Mouse (Mus musculus): ENCODE measurements around the gene Ogfrl1. TPM values are rescaled to one million over a fixed set of nuclear protein-coding genes. Genes with fewer than 3 reads are reported as not detected.
"Not testable (repeated sequence)": the region's sequence is repeated elsewhere in the genome, so short reads cannot be mapped to it uniquely, and the experiment has no call there.

Gene Ogfrl1
- 1.6 TPM for polyA plus RNA-seq (2021)

DNA sequence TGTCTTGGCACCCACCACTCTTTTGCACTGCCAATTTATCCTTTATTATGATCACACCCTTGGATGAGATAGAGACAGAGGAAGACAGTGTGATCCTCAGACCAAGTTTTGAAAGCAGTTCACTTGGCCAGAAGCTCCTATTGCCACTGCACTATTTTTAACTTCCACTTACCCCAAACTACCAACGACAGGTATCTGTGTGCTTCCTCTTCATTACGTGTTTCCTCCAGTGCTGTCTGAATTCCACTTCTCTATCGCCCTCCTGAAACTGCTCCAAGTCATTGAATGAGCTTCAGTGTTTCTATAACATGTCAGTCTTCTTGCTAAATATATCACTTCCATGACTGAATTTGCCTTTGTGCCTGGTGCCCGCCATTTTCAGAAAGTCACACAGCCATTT, at the start of gene Ogfrl1:
Ogfrl1 (minus strand) TSS at position 150 of the 400 bp plus-strand sequence.
- ChIA-PET CTCF (no interaction called here), POLR2A (no interaction called here)
- ATAC-seq, result no peak
- DNase-seq (ENCODE audit: low read depth, low spot score), result no peak
- H3K27me3 ChIP-seq, result peaks cover 16% of the 10 kb centered on the region
- in situ Hi-C loops (cut with MboI; ENCODE audit: low pct_unique_long_range_greater_than_20kb), result no loop called here
- no peak for TF ChIP-seq CTCF (IDR thresholded peaks at IDR 0.05)

DNA sequence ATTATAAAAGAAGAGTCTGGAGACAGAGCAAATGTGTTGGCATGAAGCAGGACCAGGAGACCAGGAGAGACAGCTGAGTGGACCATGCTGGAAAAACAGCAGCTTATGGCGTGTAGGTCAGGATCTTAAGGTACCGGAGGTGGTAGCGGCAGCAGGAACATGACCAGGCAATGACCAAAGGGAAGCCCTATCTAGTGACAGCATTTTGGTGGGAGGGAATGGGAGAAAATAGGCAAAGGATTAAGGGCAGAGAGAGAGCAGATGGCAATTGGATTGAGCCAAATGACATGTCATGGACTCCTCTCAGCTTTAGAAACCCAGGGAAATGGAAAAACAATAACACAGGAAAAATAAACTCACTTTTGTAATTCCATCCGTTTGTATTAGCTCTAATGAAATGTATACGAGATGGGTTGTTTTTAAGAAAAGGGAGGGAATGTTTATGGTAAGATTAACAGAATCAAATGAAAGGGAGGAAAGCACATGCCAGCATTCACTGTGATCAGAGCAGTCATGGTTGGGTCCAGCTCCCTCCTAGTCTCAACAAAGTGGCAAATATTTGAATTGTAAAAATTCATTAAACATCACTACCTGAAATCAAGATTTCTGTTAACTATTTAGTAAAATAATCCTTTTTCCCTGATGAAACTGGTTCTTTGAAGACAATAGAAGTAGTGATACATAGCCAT, 48.3 kb upstream of the Ogfrl1 start:
- CTCF ChIA-PET, result no interaction called here
- ATAC-seq (no peak), DNase-seq (ENCODE audit: low read depth, low spot score) (no peak)
- POLR2A ChIA-PET, result no interaction called here
- TF ChIP-seq CTCF (IDR thresholded peaks at IDR 0.05), result no peak
- in situ Hi-C loops (cut with MboI; ENCODE audit: low pct_unique_long_range_greater_than_20kb), result no loop called here
- H3K27me3 ChIP-seq, result peaks cover 19% of the 10 kb centered on the region

DNA sequence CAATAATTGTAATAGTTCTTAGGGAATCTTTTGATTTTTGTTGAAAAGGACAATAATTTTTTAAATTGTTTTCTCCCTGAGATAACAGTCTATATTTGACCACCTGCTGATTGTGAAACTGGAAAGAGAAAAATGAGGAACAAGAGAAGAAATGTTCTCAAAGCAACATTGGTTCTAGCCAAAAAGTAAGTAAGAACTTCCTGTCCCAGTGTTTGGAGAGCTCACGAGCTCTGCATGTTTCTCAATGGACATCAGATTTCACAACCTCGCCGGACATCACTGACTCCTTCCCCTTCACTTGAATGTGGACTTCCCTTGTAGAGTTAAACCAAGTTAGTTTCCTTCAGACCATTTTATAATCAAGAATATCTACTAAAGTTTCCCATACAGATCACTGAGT, 36.0 kb upstream of the Ogfrl1 start:
- no peak for ATAC-seq
- in situ Hi-C loops (cut with MboI; ENCODE audit: low pct_unique_long_range_greater_than_20kb), result no loop called here
- no peak for TF ChIP-seq CTCF (IDR thresholded peaks at IDR 0.05)
- no peak for DNase-seq (ENCODE audit: low read depth, low spot score)
- POLR2A ChIA-PET, result no interaction called here
- CTCF ChIA-PET, result no interaction called here
- peaks cover 10% of the 10 kb centered on the region for H3K27me3 ChIP-seq

DNA sequence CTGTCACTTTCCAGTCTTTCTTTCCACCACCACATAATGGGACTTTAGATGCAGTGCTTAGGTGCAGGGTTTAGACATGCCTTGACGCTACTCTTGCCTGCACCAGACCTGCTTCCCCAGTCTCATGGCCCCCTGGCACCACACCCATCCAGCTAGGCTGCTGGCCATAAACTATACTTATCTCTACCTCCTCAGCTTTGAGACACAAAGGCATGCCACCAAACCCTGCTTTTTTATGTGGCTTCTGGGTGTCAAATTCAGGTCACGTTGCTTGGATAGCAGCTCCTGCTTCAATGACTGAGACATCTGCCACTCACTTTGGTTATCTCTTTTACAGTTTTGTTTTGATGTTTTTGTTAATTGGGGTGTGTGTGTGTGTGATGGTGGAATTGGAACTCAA, 28.9 kb upstream of the Ogfrl1 start:
- no peak for TF ChIP-seq CTCF (IDR thresholded peaks at IDR 0.05)
- ATAC-seq, result no peak
- no peak for DNase-seq (ENCODE audit: low read depth, low spot score)
- peaks cover 1% of the 10 kb centered on the region for H3K27me3 ChIP-seq
- ChIA-PET CTCF (no interaction called here), POLR2A (no interaction called here)
- in situ Hi-C loops (cut with MboI; ENCODE audit: low pct_unique_long_range_greater_than_20kb), result no loop called here

DNA sequence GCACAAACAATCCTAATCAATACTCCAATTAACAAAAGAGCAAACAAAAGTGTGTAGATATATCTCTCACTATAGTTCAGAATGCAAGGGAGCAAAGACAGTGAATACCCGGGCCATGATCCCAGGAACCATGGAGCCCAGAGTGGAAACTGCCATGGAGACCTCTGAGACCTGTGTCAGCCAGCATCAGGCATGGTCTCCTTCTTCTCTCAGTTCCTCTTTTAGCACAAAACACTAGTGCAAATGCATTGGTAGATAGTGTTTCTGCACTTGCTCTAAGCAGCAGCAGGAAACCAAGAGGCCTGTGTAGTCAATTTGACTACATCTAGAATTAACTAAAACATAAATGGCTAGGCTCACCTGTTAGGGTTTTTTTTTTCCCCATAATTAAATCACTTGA, 21.4 kb upstream of the Ogfrl1 start:
- in situ Hi-C loops (cut with MboI; ENCODE audit: low pct_unique_long_range_greater_than_20kb), result no loop called here
- ChIA-PET CTCF (no interaction called here), POLR2A (no interaction called here)
- TF ChIP-seq CTCF (IDR thresholded peaks at IDR 0.05), result no peak
- no peak for ATAC-seq
- peaks cover 5% of the 10 kb centered on the region for H3K27me3 ChIP-seq
- no peak for DNase-seq (ENCODE audit: low read depth, low spot score)

DNA sequence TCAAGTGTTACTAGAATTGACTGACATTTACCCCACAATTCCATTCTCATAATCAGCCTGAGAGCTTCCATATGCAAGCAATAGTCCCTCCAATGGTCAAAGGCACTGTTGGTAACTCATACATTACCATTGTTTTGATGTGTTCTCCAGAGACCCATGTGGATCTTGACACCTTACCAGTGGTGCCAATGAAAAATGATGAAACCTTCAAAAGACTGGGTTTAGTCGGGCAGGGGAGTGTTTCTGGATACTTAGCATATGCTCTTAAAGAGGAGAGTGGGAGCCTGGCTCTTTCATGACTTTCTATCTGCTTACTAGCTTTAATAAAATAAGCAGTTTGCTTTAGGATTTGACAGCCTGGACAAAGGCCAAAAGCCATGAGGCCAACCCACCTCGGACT, 20.5 kb upstream of the Ogfrl1 start:
- in situ Hi-C loops (cut with MboI; ENCODE audit: low pct_unique_long_range_greater_than_20kb), result no loop called here
- H3K27me3 ChIP-seq, result peaks cover 5% of the 10 kb centered on the region
- POLR2A ChIA-PET, result no interaction called here
- CTCF ChIA-PET, result interaction anchor here (1.0 kb wide), 1 partner anchor 11 kb away, joined by 3 read pairs; no protein-coding TSS in a partner anchor
- DNase-seq (ENCODE audit: low read depth, low spot score), result no peak
- no peak for ATAC-seq
- TF ChIP-seq CTCF (IDR thresholded peaks at IDR 0.05), result no peak

DNA sequence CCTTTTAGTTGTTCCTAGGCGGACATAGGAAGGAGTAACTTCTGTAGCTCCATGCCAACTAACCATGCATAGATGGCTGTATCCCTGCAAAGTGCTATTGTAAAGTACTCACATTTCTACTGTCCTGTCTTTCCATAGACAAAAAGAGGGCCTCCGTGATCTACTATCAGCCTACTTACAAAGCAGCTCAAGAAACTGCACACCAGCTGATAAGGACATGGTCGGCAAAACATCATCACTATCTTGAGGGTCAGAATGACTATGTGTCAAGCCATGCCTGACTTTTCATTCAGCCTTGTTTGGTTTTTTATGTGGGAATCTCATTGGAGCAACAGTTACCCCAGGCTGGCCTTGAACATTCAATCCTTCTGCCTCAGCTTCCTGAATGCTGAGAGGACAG, 20.0 kb upstream of the Ogfrl1 start:
- peaks cover 5% of the 10 kb centered on the region for H3K27me3 ChIP-seq
- in situ Hi-C loops (cut with MboI; ENCODE audit: low pct_unique_long_range_greater_than_20kb), result no loop called here
- ChIA-PET POLR2A (no interaction called here), CTCF (interaction anchor here (1.0 kb wide), 1 partner anchor 11 kb away, joined by 3 read pairs; no protein-coding TSS in a partner anchor)
- no peak for TF ChIP-seq CTCF (IDR thresholded peaks at IDR 0.05)
- DNase-seq (ENCODE audit: low read depth, low spot score) (no peak), ATAC-seq (no peak)

DNA sequence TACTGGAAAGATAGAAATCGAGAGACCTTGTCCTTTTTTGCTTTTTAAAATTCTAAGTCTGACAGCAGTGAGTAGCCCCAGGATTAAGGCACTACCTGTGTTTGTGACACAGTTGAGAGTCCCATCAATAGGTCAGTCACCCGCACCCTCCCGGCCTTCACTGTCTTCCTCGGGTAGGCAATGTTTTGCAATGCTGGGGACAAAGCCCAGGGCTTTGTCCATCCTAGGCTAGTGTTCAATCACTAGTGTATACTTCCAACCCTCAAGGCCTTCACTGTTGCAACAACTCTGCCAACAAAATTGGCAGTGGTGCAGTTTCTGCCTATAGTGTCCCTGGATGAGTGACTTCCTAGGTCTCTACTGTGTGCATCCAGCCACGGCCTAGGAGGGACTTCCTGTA, 14.0 kb upstream of the Ogfrl1 start:
- DNase-seq (ENCODE audit: low read depth, low spot score), result no peak

DNA sequence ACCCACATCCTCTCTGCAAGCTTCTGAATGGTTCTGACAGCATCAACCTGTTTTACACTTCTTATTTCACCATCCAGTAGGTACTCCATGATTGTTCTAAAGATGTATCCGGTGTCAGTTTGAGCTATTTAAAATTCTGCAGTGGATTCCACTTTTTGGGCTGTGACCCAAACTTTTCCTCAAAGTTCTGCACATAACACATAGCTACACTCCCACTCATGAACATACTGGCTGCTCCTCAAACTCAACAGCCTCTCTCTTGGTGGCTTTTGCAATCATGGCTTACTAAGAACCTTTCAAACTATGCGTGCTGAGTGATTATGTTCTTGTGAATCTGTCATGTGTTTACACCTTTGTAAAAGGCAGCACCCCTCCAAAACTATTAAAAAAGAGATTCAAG, 12.4 kb upstream of the Ogfrl1 start:
- H3K27me3 ChIP-seq, result peaks cover 7% of the 10 kb centered on the region
- DNase-seq (ENCODE audit: low read depth, low spot score), result no peak
- in situ Hi-C loops (cut with MboI; ENCODE audit: low pct_unique_long_range_greater_than_20kb), result no loop called here
- TF ChIP-seq CTCF (IDR thresholded peaks at IDR 0.05), result no peak
- ATAC-seq, result no peak
- POLR2A ChIA-PET, result interaction anchor here (0.9 kb wide), 1 partner anchor 20 kb away, joined by 3 read pairs; no protein-coding TSS in a partner anchor
- CTCF ChIA-PET, result no interaction called here

More for the DNA sequence above, 14.0 kb upstream of the Ogfrl1 start:
- ChIA-PET CTCF (no interaction called here), POLR2A (no interaction called here)
- peaks cover 11% of the 10 kb centered on the region for H3K27me3 ChIP-seq
- in situ Hi-C loops (cut with MboI; ENCODE audit: low pct_unique_long_range_greater_than_20kb), result no loop called here
- TF ChIP-seq CTCF (IDR thresholded peaks at IDR 0.05), result no peak
- no peak for ATAC-seq

DNA sequence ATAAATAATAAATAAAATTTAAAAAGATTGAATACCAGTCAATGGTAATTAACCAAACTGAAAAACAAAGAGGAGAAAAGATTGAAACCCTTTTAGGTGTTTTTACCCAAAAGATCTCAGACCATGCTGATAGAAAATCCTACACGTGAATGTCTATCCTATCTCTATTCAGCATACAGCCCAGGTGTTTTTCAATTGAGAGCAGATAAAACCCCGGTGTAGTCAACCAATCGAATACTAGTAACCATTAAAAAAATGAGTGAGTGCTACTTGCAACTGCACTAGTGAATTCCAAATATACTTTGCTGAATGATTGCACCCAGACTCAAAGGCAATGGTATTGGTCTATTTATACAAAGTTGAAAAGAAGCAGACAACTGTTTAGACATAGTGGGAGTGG, 4.8 kb upstream of the Ogfrl1 start:
- ChIA-PET CTCF (no interaction called here), POLR2A (no interaction called here)
- peaks cover 8% of the 10 kb centered on the region for H3K27me3 ChIP-seq
- in situ Hi-C loops (cut with MboI; ENCODE audit: low pct_unique_long_range_greater_than_20kb), result no loop called here
- no peak for TF ChIP-seq CTCF (IDR thresholded peaks at IDR 0.05)
- DNase-seq (ENCODE audit: low read depth, low spot score), result no peak
- ATAC-seq, result no peak

DNA sequence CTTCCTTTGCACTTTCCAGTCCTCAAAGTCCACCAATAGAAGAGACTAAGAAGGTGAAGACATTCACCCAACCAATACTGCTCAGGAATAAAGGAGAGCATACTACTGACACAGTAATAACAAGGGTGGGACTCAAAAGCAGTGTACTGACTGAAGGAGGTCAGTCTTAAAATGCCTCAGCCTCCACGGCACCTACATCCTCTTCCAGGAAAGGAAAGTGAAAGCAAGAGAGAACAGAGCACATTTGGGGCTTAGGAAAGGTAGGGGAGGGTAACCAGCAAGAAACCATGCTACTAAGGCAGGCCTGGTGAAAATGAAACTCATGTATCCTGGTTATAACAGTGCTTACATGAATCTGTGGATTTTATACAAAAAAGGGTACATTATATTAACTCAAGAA, 2.0 kb upstream of the Ogfrl1 start:
- ChIA-PET POLR2A (no interaction called here), CTCF (interaction anchor here (2.2 kb wide), 1 partner anchor 9 kb away, joined by 6 read pairs; no protein-coding TSS in a partner anchor)
- H3K27me3 ChIP-seq, result peaks cover 8% of the 10 kb centered on the region
- no peak for TF ChIP-seq CTCF (IDR thresholded peaks at IDR 0.05)
- no peak for ATAC-seq
- in situ Hi-C loops (cut with MboI; ENCODE audit: low pct_unique_long_range_greater_than_20kb), result no loop called here
- no peak for DNase-seq (ENCODE audit: low read depth, low spot score)

DNA sequence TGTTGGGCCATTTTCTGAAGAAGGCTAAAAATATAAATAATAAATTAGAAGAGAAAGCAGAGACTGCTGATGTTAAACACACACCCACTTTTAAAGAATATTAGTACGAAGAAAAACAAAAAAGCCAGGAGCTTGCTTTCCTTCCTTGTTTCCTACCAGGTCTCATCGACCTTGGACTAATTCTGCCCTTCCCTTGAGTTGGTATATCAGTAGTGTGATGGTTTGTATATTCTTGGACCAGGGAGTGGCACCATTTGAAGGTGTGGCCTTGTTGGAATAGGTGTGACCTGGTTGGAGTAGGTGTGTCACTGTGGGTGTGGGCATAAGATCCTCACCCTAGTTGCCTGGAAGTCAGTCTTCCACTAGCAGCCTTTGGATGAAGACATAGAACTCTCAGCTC, 3.2 kb downstream of the Ogfrl1 start:
- DNase-seq (ENCODE audit: low read depth, low spot score); ATAC-seq; POLR2A ChIA-PET; CTCF ChIA-PET; in situ Hi-C loops (cut with MboI; ENCODE audit: low pct_unique_long_range_greater_than_20kb): not testable (repeated sequence)
- H3K27me3 ChIP-seq, result peaks cover 25% of the 10 kb centered on the region
